Mouse (Mus musculus) macrophage (primary cell): ENCODE data around the gene Gpatch2l. TPM values are rescaled to one million over a fixed set of nuclear protein-coding genes. Genes with fewer than 3 reads are reported as not detected.

Source experiments
- H3K27ac ChIP-seq: fragments of 350-480 bp; formaldehyde crosslinking; 2 replicates; pipeline ENCODE4 v1.9.0; 2021
- H3K36me3 ChIP-seq: fragments of 350-480 bp; formaldehyde crosslinking; 2 replicates; pipeline ENCODE4 v1.9.0; 2021; ENCODE audit errors: inconsistent target
- H3K4me3 ChIP-seq: fragments of 350-480 bp; formaldehyde crosslinking; 2 replicates; pipeline ENCODE4 v1.9.0; 2021; ENCODE audit errors: inconsistent target
- H3K79me2 ChIP-seq: fragments of 350-480 bp; formaldehyde crosslinking; 2 replicates; pipeline ENCODE4 v1.9.0; 2021; ENCODE audit errors: inconsistent target
- WGBS: methylation state at CpG from one replicate; pipeline ENCODE4 v1.1.7; 2026; ENCODE audit warnings: inconsistent platforms; ENCODE audit not compliant: missing documents; 5-methylcytosine and 5-hydroxymethylcytosine counted together
- polyA plus RNA-seq: library from polyadenylated mRNA; stranded (reverse); fragments of 250-400 nt; gene quantifications from 3 replicates; pipeline ENCODE4 v1.2.4, GENCODE M21; 2018; ENCODE audit warnings: inconsistent platforms

Gene Gpatch2l
- polyA plus RNA-seq, 1 experiment from 2014 or later = 16.4 TPM

- no peak overlapping the region for H3K4me3 ChIP-seq
- no peaks in the 10 kb centered on the region for H3K36me3 ChIP-seq
- 52% methylated on average over 12 of the region's 12 CpGs for WGBS
- no peak overlapping the region for H3K27ac ChIP-seq
- H3K79me2 ChIP-seq = no peaks in the 10 kb centered on the region
Measured at GRCm38 (mm10) chr12:86320629-86321028, 79.0 kb downstream of the Gpatch2l start.

- WGBS = 100% methylated on average over 1 of the region's 3 CpGs
- H3K4me3 ChIP-seq = no peak overlapping the region
- H3K79me2 ChIP-seq = no peaks in the 10 kb centered on the region
- no peaks in the 10 kb centered on the region for H3K36me3 ChIP-seq
- no peak overlapping the region for H3K27ac ChIP-seq
Measured at GRCm38 (mm10) chr12:86324297-86324696, 82.6 kb downstream of the Gpatch2l start.

- 55% methylated on average over 4 of the region's 4 CpGs for WGBS
- H3K36me3 ChIP-seq = no peaks in the 10 kb centered on the region
Measured at GRCm38 (mm10) chr12:86329813-86330212, 88.2 kb downstream of the Gpatch2l start.

GRCm38 (mm10) chr12:86330684-86331083 is 89.0 kb downstream of the Gpatch2l start:
- no peak overlapping the region for H3K27ac ChIP-seq
- WGBS = 96% methylated on average over 9 of the region's 9 CpGs
- H3K79me2 ChIP-seq = no peaks in the 10 kb centered on the region
- H3K36me3 ChIP-seq = no peaks in the 10 kb centered on the region
- no peak overlapping the region for H3K4me3 ChIP-seq

More at GRCm38 (mm10) chr12:86329813-86330212, 88.2 kb downstream of the Gpatch2l start:
- Histone ChIP-seq H3K4me3 (no peak overlapping the region), H3K27ac (no peak overlapping the region), H3K79me2 (no peaks in the 10 kb centered on the region)

- Histone ChIP-seq H3K4me3 (no peak overlapping the region), H3K79me2 (no peaks in the 10 kb centered on the region), H3K36me3 (no peaks in the 10 kb centered on the region), H3K27ac (no peak overlapping the region)
- WGBS = 90% methylated on average over 10 of the region's 10 CpGs
Measured at GRCm38 (mm10) chr12:86331248-86331647, 89.6 kb downstream of the Gpatch2l start.

GRCm38 (mm10) chr12:86336209-86336608 is 94.6 kb downstream of the Gpatch2l start:
- H3K36me3 ChIP-seq = no peaks in the 10 kb centered on the region
- H3K79me2 ChIP-seq = no peaks in the 10 kb centered on the region
- 94% methylated on average over 3 of the region's 3 CpGs for WGBS
- no peak overlapping the region for H3K27ac ChIP-seq
- H3K4me3 ChIP-seq = no peak overlapping the region

GRCm38 (mm10) chr12:86336887-86337286 is 95.2 kb downstream of the Gpatch2l start:
- H3K36me3 ChIP-seq = no peaks in the 10 kb centered on the region

More at GRCm38 (mm10) chr12:86336887-86337286, 95.2 kb downstream of the Gpatch2l start:
- no peak overlapping the region for H3K27ac ChIP-seq
- H3K79me2 ChIP-seq = no peaks in the 10 kb centered on the region
- no peak overlapping the region for H3K4me3 ChIP-seq
- WGBS = 28% methylated on average over 6 of the region's 7 CpGs

Other genes with a start within 250 kb of the Gpatch2l start
- 0.12 to 0.78 TPM (median 0.37 TPM) in 3 replicates for gene Tgfb3, start 162.8 kb upstream of the Gpatch2l start, polyA plus RNA-seq
- 11.9 to 13.1 TPM (median 12.5 TPM) in 3 replicates for gene Ift43, start 159.3 kb upstream of the Gpatch2l start, polyA plus RNA-seq
- not detected in 3 replicates for gene Esrrb, start 119.3 kb downstream of the Gpatch2l start, polyA plus RNA-seq